Mouse (Mus musculus) right cerebral cortex, adult 18-20 months (tissue): ENCODE results near the gene Ccm2.

Experiments used
- DNase-seq: peaks from one replicate; pipeline ENCODE4 v3.0.0; 2022; ENCODE audit warnings: mixed read lengths

Ccm2 gene

GRCm38 (mm10) chr11:6585748-6586147 is 39.1 kb downstream of the Ccm2 start:
- DNase-seq: no peak

- no peak for DNase-seq
These were observed 40.0 kb downstream of the Ccm2 start for GRCm38 (mm10) chr11:6586660-6587059.

- DNase-seq: no peak
These were observed 40.7 kb downstream of the Ccm2 start for GRCm38 (mm10) chr11:6587249-6587940.

GRCm38 (mm10) chr11:6588295-6588694 is 41.6 kb downstream of the Ccm2 start:
- no peak for DNase-seq

GRCm38 (mm10) chr11:6589838-6590237 is 43.2 kb downstream of the Ccm2 start:
- DNase-seq: no peak

- no peak for DNase-seq
These were observed 44.4 kb downstream of the Ccm2 start for GRCm38 (mm10) chr11:6590933-6591675.

- DNase-seq: no peak
These were observed 46.7 kb downstream of the Ccm2 start for GRCm38 (mm10) chr11:6593406-6593805.

GRCm38 (mm10) chr11:6594845-6595244 is 48.2 kb downstream of the Ccm2 start:
- no peak for DNase-seq

GRCm38 (mm10) chr11:6595339-6595738 is 48.7 kb downstream of the Ccm2 start:
- DNase-seq: no peak

- DNase-seq: no peak
These were observed 49.5 kb downstream of the Ccm2 start for GRCm38 (mm10) chr11:6596205-6596604.

- no peak for DNase-seq
These were observed 49.9 kb downstream of the Ccm2 start for GRCm38 (mm10) chr11:6596616-6597015.

- DNase-seq: no peak
These were observed 50.8 kb downstream of the Ccm2 start for GRCm38 (mm10) chr11:6597523-6597922.

GRCm38 (mm10) chr11:6598191-6598889 is 51.7 kb downstream of the Ccm2 start:
- DNase-seq: no peak

- no peak for DNase-seq
These were observed 52.5 kb downstream of the Ccm2 start for GRCm38 (mm10) chr11:6599011-6599681.

GRCm38 (mm10) chr11:6599831-6600230 is 53.1 kb downstream of the Ccm2 start:
- no peak for DNase-seq

- no peak for DNase-seq
These were observed 53.7 kb downstream of the Ccm2 start for GRCm38 (mm10) chr11:6600284-6600944.

GRCm38 (mm10) chr11:6601649-6602480 is 55.2 kb downstream of the Ccm2 start:
- DNase-seq: no peak

GRCm38 (mm10) chr11:6602662-6603061 is 56.0 kb downstream of the Ccm2 start:
- DNase-seq: no peak

GRCm38 (mm10) chr11:6603224-6603623 is 56.5 kb downstream of the Ccm2 start:
- no peak for DNase-seq

- DNase-seq: peak; percentile 70
These were observed 57.4 kb downstream of the Ccm2 start for GRCm38 (mm10) chr11:6603887-6604603.

- no peak for DNase-seq
These were observed 57.9 kb downstream of the Ccm2 start for GRCm38 (mm10) chr11:6604604-6604936.
